ENCODE assay signal across 8 mouse cellular contexts in the genomic region with DNA sequence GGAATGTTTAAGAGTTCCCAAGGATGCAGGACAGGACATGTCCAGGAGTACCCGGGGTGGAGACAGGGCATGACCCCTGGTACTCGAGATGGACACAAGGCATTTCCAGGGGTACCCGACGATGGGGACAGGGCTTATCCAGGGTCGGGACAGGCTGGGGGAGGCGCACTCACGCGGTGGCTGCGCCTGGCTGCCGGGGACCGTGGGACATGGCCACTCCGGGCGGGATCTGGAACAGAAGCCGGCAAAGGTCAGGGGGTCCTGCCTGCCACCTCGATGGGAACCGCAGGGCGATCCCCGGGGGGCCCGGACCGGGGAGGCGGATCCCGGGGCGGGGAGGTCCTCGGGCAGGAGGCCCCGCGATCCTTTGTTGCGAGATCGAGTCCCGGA. TPM values are rescaled to one million over a fixed set of nuclear protein-coding genes. Genes with fewer than 3 reads are reported as not detected.
DNase-seq lines count a peak whose midpoint lies in the region; ATAC-seq and TF ChIP-seq lines count a peak whose summit lies in the region.

No protein-coding gene starts in this region.

- 0 out of 2 replicates have a peak, but pooled peaks cover under 1% of the 10 kb centered on the region for H3K27me3 ChIP-seq in heart, embryonic 11.5 days (ENCODE audit: control insufficient read depth, insufficient read depth, low read length)
- no peaks in the 10 kb centered on the region for H3K27me3 ChIP-seq in C2C12 (ENCODE audit: control insufficient read depth, insufficient read depth, insufficient read length)
- H3K27me3 ChIP-seq in forebrain, embryonic 12.5 days, result peaks cover 43% of the 10 kb centered on the region
- peaks cover 12% of the 10 kb centered on the region for H3K27me3 ChIP-seq in liver, embryonic 13.5 days

- peaks cover 14% of the 10 kb centered on the region for H3K79me2 ChIP-seq in C2C12 (ENCODE audit: control insufficient read depth, insufficient read depth)

- peaks cover 5% of the 10 kb centered on the region for H3K79me3 ChIP-seq in C2C12 (ENCODE audit: low read depth)

- TF ChIP-seq CTCF in C2C12 (IDR thresholded peaks at IDR 0.05; ENCODE audit: control insufficient read depth, insufficient read depth, insufficient read length), result no peak

- peak overlapping the region; percentile 95 for H3K4me2 ChIP-seq in heart, embryonic 11.5 days
- peak overlapping the region; percentile 92 for H3K4me2 ChIP-seq in forebrain, embryonic 12.5 days
- peak overlapping the region; percentile 98 for H3K4me2 ChIP-seq in liver, embryonic 13.5 days

- intact Hi-C loops in heart, postnatal 14 days (cut with DNase I), result no loop called here

- peak overlapping the region; percentile 80 for H3K27ac ChIP-seq in heart, embryonic 11.5 days (ENCODE audit: low read depth, low read length)
- H3K27ac ChIP-seq in forebrain, embryonic 12.5 days, result peak overlapping the region; percentile 61; the same call in 1 of the 2 replicates
- peak overlapping the region; percentile 93 for H3K27ac ChIP-seq in liver, embryonic 13.5 days

- peaks cover 37% of the 10 kb centered on the region for H3K4me1 ChIP-seq in heart, embryonic 11.5 days (ENCODE audit: control insufficient read depth, insufficient read depth, low read length)
- H3K4me1 ChIP-seq in forebrain, embryonic 12.5 days, result peaks cover 38% of the 10 kb centered on the region
- peaks cover 76% of the 10 kb centered on the region for H3K4me1 ChIP-seq in liver, embryonic 13.5 days (replicated peaks)

- peak overlapping the region; percentile 93 for H3K9ac ChIP-seq in heart, embryonic 11.5 days (ENCODE audit: low read depth, low read length)
- H3K9ac ChIP-seq in forebrain, embryonic 12.5 days, result peak overlapping the region; percentile 91
- peak overlapping the region; percentile 96 for H3K9ac ChIP-seq in liver, embryonic 13.5 days

- H3K36me3 ChIP-seq in heart, embryonic 11.5 days (ENCODE audit: control insufficient read depth, insufficient read depth, low read length), result peaks cover 11% of the 10 kb centered on the region; the same call in 1 of the 2 replicates
- H3K36me3 ChIP-seq in C2C12 (ENCODE audit: control insufficient read depth, insufficient read depth), result peaks cover 21% of the 10 kb centered on the region
- H3K36me3 ChIP-seq in forebrain, embryonic 12.5 days (replicated peaks), result peaks cover 26% of the 10 kb centered on the region
- H3K36me3 ChIP-seq in liver, embryonic 13.5 days, result peaks cover 14% of the 10 kb centered on the region

- H3K9me3 ChIP-seq in heart, embryonic 11.5 days (replicated peaks; ENCODE audit: control insufficient read depth, low read length), result no peaks in the 10 kb centered on the region
- H3K9me3 ChIP-seq in forebrain, embryonic 12.5 days, result no peaks in the 10 kb centered on the region
- H3K9me3 ChIP-seq in liver, embryonic 13.5 days (replicated peaks), result no peaks in the 10 kb centered on the region

- H3K4me3 ChIP-seq in heart, embryonic 11.5 days (ENCODE audit: low read depth, low read length), result peak overlapping the region; percentile 85
- peak overlapping the region; percentile 95 for H3K4me3 ChIP-seq in C2C12 (ENCODE audit: insufficient read depth, poor library complexity, severe bottlenecking)
- peak overlapping the region; percentile 91 for H3K4me3 ChIP-seq in forebrain, embryonic 12.5 days (replicated peaks)
- peak overlapping the region; percentile 90 for H3K4me3 ChIP-seq in liver, embryonic 13.5 days (replicated peaks)

- peak overlapping the region; percentile 95 for H3ac ChIP-seq in C2C12 (ENCODE audit: control insufficient read depth, insufficient read length, low read depth)

- ATAC-seq in heart, embryonic 11.5 days (replicated peaks; ENCODE audit: insufficient number of reproducible peaks, low FRiP score, low TSS enrichment), result peak; percentile 8
- ATAC-seq in forebrain, embryonic 12.5 days (ENCODE audit: low FRiP score), result peak; percentile 10; the same call in 1 of the 2 replicates
- peak; percentile 1 for ATAC-seq in liver, embryonic 13.5 days (ENCODE audit: low read depth)
- no peak for ATAC-seq in granulocyte monocyte progenitor cell, adult 5-6 weeks (replicated peaks; ENCODE audit: poor library complexity, severe bottlenecking)

- DNase-seq in heart, postnatal 14 days, result no peak
- DNase-seq in liver, embryonic 13.5 days, result no peak
- no peak for DNase-seq in adrenal gland, adult 2 months
- no peak for DNase-seq in kidney, adult 11 months

- under 1% methylated on average over 29 of the region's 29 CpGs for WGBS in heart, embryonic 11.5 days (ENCODE audit: insufficient replicate concordance)
- WGBS in forebrain, embryonic 12.5 days, result under 1% methylated on average over 25 of the region's 29 CpGs
- WGBS in liver, embryonic 13.5 days (ENCODE audit: insufficient replicate concordance), result under 1% methylated on average over 29 of the region's 29 CpGs

TF ChIP-seq in C2C12, 6 proteins besides CTCF, POLR2A, EP300 and RAD21:
- no peak for TF ChIP-seq MAX (IDR thresholded peaks at IDR 0.05)
- TF ChIP-seq FOSL1 (IDR thresholded peaks at IDR 0.05; ENCODE audit: insufficient read depth, low read length, poor library complexity, severe bottlenecking), result no peak
- no peak for TF ChIP-seq MYOD1 (IDR thresholded peaks at IDR 0.05; ENCODE audit: control insufficient read depth, insufficient read length, low read depth)
- no peak for TF ChIP-seq USF1 (IDR thresholded peaks at IDR 0.05; ENCODE audit: low read depth)
- no peak for TF ChIP-seq MYOG (IDR thresholded peaks at IDR 0.05; ENCODE audit: control insufficient read depth, extremely low read depth, insufficient read length)
- no peak for TF ChIP-seq CEBPB (IDR thresholded peaks at IDR 0.05; ENCODE audit: low read depth)

RNA-seq across cellular contexts. Expression of a gene that starts 0.3 kb away (rescaled TPM):
- 102 and 107 TPM in 2 replicates for polyA plus RNA-seq in heart, embryonic 11.5 days (2014; fragmentation: Nextera tagmentation; extraction: Ambion mirVana)
- total RNA-seq in heart, postnatal 14 days (2021), result 10 to 100 TPM; 74.0 to 82.9 TPM
- 89.0 TPM for polyA plus RNA-seq in C2C12 (2012; fragmentation: generic; extraction: Trizol)
- polyA plus RNA-seq in forebrain, embryonic 12.5 days (2016; fragmentation: Nextera tagmentation; extraction: Ambion mirVana), result 92.6 and 97.1 TPM in 2 replicates
- polyA plus RNA-seq in liver, embryonic 13.5 days (2015; fragmentation: Nextera tagmentation; extraction: Ambion mirVana), result 27.1 and 30.3 TPM in 2 replicates
- 10 to 100 TPM; 81.6 to 89.9 TPM for total RNA-seq in adrenal gland, adult 2 months (2021)
- 272 and 280 TPM in 2 replicates for polyA plus RNA-seq in adrenal gland, adult 2 months (2012; rRNA removed)
- 19.1 and 43.4 TPM in 2 replicates for total RNA-seq in granulocyte monocyte progenitor cell, adult 5-6 weeks (2014; fragmentation: Nextera tagmentation)
- total RNA-seq in granulocyte monocyte progenitor cell, adult 5-6 weeks (2017), result 29.8 and 35.5 TPM in 2 replicates

RNA-seq across cellular contexts. Expression of a gene that starts 6.9 kb away (rescaled TPM):
- polyA plus RNA-seq in heart, embryonic 11.5 days (2014; fragmentation: Nextera tagmentation; extraction: Ambion mirVana), result not detected in 2 replicates
- 1 to 10 TPM; 5.2 to 5.5 TPM for total RNA-seq in heart, postnatal 14 days (2021)
- 0.08 TPM for polyA plus RNA-seq in C2C12 (2012; fragmentation: generic; extraction: Trizol)
- polyA plus RNA-seq in forebrain, embryonic 12.5 days (2016; fragmentation: Nextera tagmentation; extraction: Ambion mirVana), result 0.08 TPM in 1 of 2 replicates, not detected in the other
- polyA plus RNA-seq in liver, embryonic 13.5 days (2015; fragmentation: Nextera tagmentation; extraction: Ambion mirVana), result not detected in 2 replicates
- total RNA-seq in adrenal gland, adult 2 months (2021), result 10 to 100 TPM in 1 of 2 experiments, 1 to 10 TPM in 1; 2.9 to 10.3 TPM
- polyA plus RNA-seq in adrenal gland, adult 2 months (2012; rRNA removed), result 2.8 and 3.2 TPM in 2 replicates
- total RNA-seq in granulocyte monocyte progenitor cell, adult 5-6 weeks (2014; fragmentation: Nextera tagmentation), result not detected in 2 replicates
- not detected in 2 replicates for total RNA-seq in granulocyte monocyte progenitor cell, adult 5-6 weeks (2017)

RNA-seq across cellular contexts. Expression of a gene that starts 7.3 kb away (rescaled TPM):
- polyA plus RNA-seq in heart, embryonic 11.5 days (2014; fragmentation: Nextera tagmentation; extraction: Ambion mirVana), result 4.6 and 4.7 TPM in 2 replicates
- total RNA-seq in heart, postnatal 14 days (2021), result 10 to 100 TPM; 11.7 to 14.3 TPM
- 8.2 TPM for polyA plus RNA-seq in C2C12 (2012; fragmentation: generic; extraction: Trizol)
- polyA plus RNA-seq in forebrain, embryonic 12.5 days (2016; fragmentation: Nextera tagmentation; extraction: Ambion mirVana), result 8.2 and 8.4 TPM in 2 replicates
- polyA plus RNA-seq in liver, embryonic 13.5 days (2015; fragmentation: Nextera tagmentation; extraction: Ambion mirVana), result 12.5 and 13.1 TPM in 2 replicates
- 10 to 100 TPM; 15.3 to 16.5 TPM for total RNA-seq in adrenal gland, adult 2 months (2021)
- polyA plus RNA-seq in adrenal gland, adult 2 months (2012; rRNA removed), result 69.3 and 77.4 TPM in 2 replicates
- 12.0 and 17.5 TPM in 2 replicates for total RNA-seq in granulocyte monocyte progenitor cell, adult 5-6 weeks (2014; fragmentation: Nextera tagmentation)
- total RNA-seq in granulocyte monocyte progenitor cell, adult 5-6 weeks (2017), result 10.8 and 11.5 TPM in 2 replicates

RNA-seq across cellular contexts. Expression of a gene that starts 15.7 kb away (rescaled TPM):
- polyA plus RNA-seq in heart, embryonic 11.5 days (2014; fragmentation: Nextera tagmentation; extraction: Ambion mirVana), result 0.23 and 0.67 TPM in 2 replicates
- 1 to 10 TPM; 1.2 to 1.3 TPM for total RNA-seq in heart, postnatal 14 days (2021)
- 0.51 TPM for polyA plus RNA-seq in C2C12 (2012; fragmentation: generic; extraction: Trizol)
- 0.36 and 1.2 TPM in 2 replicates for polyA plus RNA-seq in forebrain, embryonic 12.5 days (2016; fragmentation: Nextera tagmentation; extraction: Ambion mirVana)
- polyA plus RNA-seq in liver, embryonic 13.5 days (2015; fragmentation: Nextera tagmentation; extraction: Ambion mirVana), result 1.2 and 1.4 TPM in 2 replicates
- 1 to 10 TPM; 1.2 to 3.6 TPM for total RNA-seq in adrenal gland, adult 2 months (2021)
- polyA plus RNA-seq in adrenal gland, adult 2 months (2012; rRNA removed), result 9.7 and 12.4 TPM in 2 replicates
- total RNA-seq in granulocyte monocyte progenitor cell, adult 5-6 weeks (2014; fragmentation: Nextera tagmentation), result not detected in 2 replicates
- total RNA-seq in granulocyte monocyte progenitor cell, adult 5-6 weeks (2017), result 0.10 and 0.26 TPM in 2 replicates

RNA-seq across cellular contexts. Expression of a gene that starts 21.4 kb away (rescaled TPM):
- 10.9 and 11.2 TPM in 2 replicates for polyA plus RNA-seq in heart, embryonic 11.5 days (2014; fragmentation: Nextera tagmentation; extraction: Ambion mirVana)
- total RNA-seq in heart, postnatal 14 days (2021), result 1 to 10 TPM; 5.3 to 7.9 TPM
- polyA plus RNA-seq in C2C12 (2012; fragmentation: generic; extraction: Trizol), result 0.02 TPM
- polyA plus RNA-seq in forebrain, embryonic 12.5 days (2016; fragmentation: Nextera tagmentation; extraction: Ambion mirVana), result 2.1 and 2.9 TPM in 2 replicates
- polyA plus RNA-seq in liver, embryonic 13.5 days (2015; fragmentation: Nextera tagmentation; extraction: Ambion mirVana), result 5.2 and 5.3 TPM in 2 replicates
- total RNA-seq in adrenal gland, adult 2 months (2021), result 10 to 100 TPM; 33.2 to 45.4 TPM
- polyA plus RNA-seq in adrenal gland, adult 2 months (2012; rRNA removed), result 137 and 154 TPM in 2 replicates
- total RNA-seq in granulocyte monocyte progenitor cell, adult 5-6 weeks (2014; fragmentation: Nextera tagmentation), result not detected in 2 replicates
- total RNA-seq in granulocyte monocyte progenitor cell, adult 5-6 weeks (2017), result 0.09 TPM in 1 of 2 replicates, not detected in the other
